Mouse (Mus musculus) spleen, embryonic (tissue): ENCODE data around the gene 1500009C09Rik.
"Not testable (repeated sequence)": the region's sequence is repeated elsewhere in the genome, so short reads cannot be mapped to it uniquely, and the experiment has no call there.

Experiments used
- CTCF ChIA-PET: fragments of 350-600 bp; sonication (Branson Sonifier 250); formaldehyde crosslinking; loops from one replicate; lab custom pipeline; 2022; lab: Charles Lee

Gene 1500009C09Rik

DNA sequence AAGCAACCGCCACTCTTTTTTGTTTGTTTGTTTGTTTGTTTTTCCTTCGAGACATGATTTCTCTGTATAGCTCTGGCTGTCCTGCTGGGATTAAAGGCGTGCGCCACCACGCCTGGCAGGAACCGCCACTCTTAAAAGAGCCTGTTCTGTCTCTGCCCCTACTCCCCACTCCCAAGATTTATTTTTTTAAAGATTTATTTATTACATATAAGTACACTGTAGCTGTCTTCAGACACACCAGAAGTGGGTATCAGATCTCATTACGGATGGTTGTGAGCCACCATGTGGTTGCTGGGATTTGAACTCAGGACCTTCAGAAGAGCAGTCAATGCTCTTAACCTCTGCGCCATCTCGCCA is 7.4 kb upstream of the 1500009C09Rik start:
- CTCF ChIA-PET, result not testable (repeated sequence)

DNA sequence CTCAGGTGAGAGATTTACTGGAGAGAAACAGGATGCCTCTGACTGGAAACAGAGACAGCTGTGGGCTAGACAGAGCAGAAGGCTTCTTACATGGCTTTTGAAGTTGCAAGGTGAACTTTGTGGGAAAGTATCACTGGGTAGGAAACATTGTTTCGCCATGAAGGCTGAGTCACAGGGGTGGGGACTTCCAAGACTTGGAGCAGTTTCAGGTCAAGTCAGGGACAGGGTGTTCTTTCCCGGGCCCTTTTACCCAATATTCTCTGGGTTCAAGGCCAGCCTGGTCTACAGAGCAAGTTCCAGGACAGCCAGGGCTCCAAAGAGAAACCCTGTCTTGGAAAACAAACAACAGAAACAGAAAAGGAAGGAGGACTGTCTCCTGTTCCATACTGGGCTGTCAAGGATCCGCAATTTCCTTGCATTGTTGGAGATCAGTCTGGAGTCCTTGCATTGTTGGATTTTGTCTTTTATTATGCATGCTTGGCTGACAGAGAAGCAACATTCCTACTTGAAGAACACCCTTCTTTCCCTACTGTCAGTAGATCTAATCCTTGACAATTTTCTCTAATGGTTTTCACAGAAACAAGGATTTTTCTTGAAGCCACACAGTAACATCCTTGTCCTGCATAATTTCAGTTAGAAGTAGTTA is 4.9 kb upstream of the 1500009C09Rik start:
- CTCF ChIA-PET, result no interaction called here

DNA sequence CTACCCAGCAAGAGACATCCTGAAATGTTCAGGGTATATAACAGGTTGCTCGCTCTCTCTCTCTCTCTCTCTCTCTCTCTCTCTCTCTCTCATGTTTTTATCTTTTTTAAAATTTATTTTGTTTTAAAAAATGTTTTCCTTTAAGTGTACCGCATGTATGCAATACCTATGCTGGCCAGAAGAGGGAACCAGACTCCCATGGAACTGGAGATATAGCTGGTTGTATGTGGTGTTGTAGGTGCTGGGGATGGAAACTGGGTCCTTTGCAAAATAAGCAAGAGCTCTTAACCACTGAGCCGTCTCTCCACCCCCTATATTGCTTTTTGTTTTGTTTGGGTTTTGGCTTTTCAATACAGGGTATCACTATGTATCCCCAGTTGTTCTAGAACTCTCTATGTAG is 618 bp upstream of the 1500009C09Rik start:
- CTCF ChIA-PET, result interaction anchor here (0.6 to 1.1 kb wide), 4 partner anchors 13 to 600 kb away, joined by 3 to 6 read pairs (median 3); no protein-coding TSS in a partner anchor

- CTCF ChIA-PET, result no interaction called here
Observed at GRCm38 (mm10) chr15:82255248-82255647, 3.1 kb downstream of the 1500009C09Rik start.

- CTCF ChIA-PET, result no interaction called here
Observed at GRCm38 (mm10) chr15:82255944-82256383, 3.8 kb downstream of the 1500009C09Rik start.

GRCm38 (mm10) chr15:82259510-82259909 is 7.3 kb downstream of the 1500009C09Rik start:
- CTCF ChIA-PET, result no interaction called here

GRCm38 (mm10) chr15:82266356-82266755 is 14.2 kb downstream of the 1500009C09Rik start:
- CTCF ChIA-PET, result no interaction called here

- CTCF ChIA-PET, result interaction anchor here (0.5 to 0.7 kb wide), 2 partner anchors 818 to 1162 kb away, joined by 3 to 4 read pairs; no protein-coding TSS in a partner anchor
Observed at GRCm38 (mm10) chr15:82268185-82268584, 16.0 kb downstream of the 1500009C09Rik start.

DNA sequence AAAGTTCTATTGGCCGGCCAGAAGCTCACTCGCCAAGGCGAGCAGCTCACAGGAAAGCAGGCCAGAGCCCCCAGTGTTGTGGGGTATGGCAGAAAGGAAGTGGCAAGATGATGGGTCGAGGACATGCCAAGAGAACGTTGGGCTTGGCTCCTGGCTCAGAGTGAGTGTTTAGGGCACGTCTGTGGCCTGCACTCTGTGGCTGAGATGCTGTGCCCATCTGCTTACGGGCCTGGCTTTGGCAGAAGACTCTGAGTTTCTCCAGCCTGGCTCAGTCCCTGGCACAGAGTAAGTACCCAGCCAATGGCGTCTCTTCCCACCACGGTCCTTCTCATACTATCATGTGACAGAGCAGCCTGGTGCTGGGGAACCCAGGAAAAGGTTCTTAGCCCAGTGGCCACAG is 16.6 kb downstream of the 1500009C09Rik start:
- CTCF ChIA-PET, result interaction anchor here (0.5 kb wide), 1 partner anchor 818 kb away, joined by 4 read pairs; no protein-coding TSS in a partner anchor

DNA sequence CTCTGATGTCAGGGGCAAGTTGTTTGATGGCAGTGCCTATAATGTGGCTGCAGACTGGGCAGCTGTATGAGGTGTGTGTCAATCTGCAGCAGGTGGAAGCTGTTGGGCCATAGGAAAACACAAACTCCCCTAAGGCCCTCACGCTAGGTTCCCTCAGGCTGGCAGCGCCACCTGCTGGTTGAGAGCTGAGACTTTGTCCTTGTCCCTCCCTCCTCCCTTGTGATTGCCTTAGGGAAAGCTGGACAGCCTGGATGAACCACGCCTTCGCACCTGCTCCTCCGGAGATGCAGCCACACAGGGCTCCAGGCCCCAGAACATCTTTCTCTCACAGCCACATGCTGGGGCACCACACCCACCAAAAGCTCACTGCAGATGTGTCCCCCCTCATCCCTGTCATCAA is 19.0 kb downstream of the 1500009C09Rik start:
- CTCF ChIA-PET, result no interaction called here

GRCm38 (mm10) chr15:82272295-82272694 is 20.1 kb downstream of the 1500009C09Rik start:
- CTCF ChIA-PET, result interaction anchor here (0.7 kb wide), 1 partner anchor 41 kb away, joined by 5 read pairs; no protein-coding TSS in a partner anchor

DNA sequence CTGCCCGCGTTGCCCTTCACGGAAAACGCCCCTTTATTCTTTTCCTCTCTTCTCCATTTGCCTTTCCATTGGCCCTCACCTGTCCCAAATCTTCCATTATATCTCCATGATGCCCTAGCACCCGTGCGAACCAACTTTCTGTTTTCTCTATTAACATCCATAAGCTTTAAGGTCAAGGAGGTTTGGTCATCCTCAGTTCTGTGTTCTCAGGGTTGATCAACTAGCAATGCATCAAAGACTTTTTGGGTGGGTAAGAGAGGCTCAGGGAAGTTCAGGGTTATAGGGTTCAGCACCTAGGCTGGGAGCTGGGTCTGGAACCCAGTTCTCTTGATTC is 22.4 kb downstream of the 1500009C09Rik start, which contains the start of gene Sept3:
Sept3 (plus strand) TSS at position 301 of the 334 bp plus-strand sequence.
- CTCF ChIA-PET, result no interaction called here

- CTCF ChIA-PET, result interaction anchor here (0.6 kb wide), 1 partner anchor 985 kb away, joined by 4 read pairs; no protein-coding TSS in a partner anchor
Observed at GRCm38 (mm10) chr15:82274927-82275901, 23.0 kb downstream of the 1500009C09Rik start.

- CTCF ChIA-PET, result no interaction called here
Observed at GRCm38 (mm10) chr15:82277591-82277990, 25.4 kb downstream of the 1500009C09Rik start.

- CTCF ChIA-PET, result no interaction called here
Observed at GRCm38 (mm10) chr15:82280638-82281037, 28.4 kb downstream of the 1500009C09Rik start.

DNA sequence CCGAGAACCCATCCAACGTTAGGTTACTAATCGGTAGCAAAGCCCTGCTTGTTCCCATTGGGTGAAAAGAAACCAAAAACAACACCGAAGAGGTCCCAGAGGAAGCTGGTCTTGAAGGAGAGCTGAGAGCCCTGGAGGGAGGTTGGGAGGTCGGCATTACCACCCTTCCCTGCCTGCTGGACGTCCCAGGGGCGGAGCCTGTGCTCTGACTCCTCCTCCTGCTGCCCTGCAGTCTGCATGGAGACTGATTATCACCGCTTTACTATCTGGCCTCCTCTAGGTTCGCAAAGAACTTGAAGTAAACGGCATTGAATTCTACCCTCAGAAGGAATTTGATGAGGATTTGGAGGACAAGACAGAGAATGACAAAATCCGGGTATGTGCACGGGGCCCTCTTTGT is 34.0 kb downstream of the 1500009C09Rik start:
- CTCF ChIA-PET, result no interaction called here

DNA sequence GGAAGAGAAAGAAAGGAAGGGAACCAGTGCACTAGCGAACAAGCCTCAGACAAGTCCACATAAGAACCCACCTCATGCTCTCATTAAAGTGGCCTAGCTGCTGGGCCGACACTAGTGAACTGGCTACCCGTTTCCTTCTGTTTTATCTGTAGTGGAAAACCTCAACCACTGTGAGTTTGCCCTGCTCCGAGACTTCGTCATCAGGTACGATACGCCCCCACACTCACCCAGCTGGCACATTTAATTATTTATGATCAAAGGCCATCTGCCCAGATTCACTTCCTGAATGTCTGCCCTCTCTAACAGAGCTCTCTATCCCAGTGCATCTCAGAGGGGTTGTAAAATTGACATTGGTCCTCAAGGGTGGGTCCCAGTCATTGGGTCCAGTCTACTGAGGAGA is 38.1 kb downstream of the 1500009C09Rik start:
- CTCF ChIA-PET, result no interaction called here

- CTCF ChIA-PET, result interaction anchor here (0.6 kb wide), 1 partner anchor 73 kb away, joined by 5 read pairs; no protein-coding TSS in a partner anchor
Observed at GRCm38 (mm10) chr15:82292851-82293250, 40.7 kb downstream of the 1500009C09Rik start.

DNA sequence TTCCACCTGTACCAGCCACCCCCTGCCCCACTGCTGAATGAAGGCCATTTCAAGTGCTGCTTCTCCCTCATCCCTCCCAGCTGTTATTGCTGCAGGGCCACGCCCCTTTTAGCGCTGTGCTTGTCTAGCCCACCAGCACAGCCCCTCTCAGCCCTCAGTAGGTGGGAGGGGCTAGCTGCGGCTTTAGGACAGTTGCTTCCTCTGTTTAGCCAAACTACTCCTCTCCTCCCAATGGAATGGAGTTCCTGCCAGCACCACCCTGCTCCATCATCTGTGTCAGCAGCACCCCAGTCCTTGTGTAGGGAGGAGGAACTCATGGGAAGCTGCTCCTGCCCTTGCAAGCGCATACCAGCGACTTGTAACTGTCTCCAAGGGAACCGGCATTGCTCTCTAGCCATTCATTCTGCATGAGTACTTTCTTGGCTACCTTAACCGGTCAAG is 41.1 kb downstream of the 1500009C09Rik start:
- CTCF ChIA-PET, result interaction anchor here (0.6 kb wide), 1 partner anchor 73 kb away, joined by 5 read pairs; no protein-coding TSS in a partner anchor

DNA sequence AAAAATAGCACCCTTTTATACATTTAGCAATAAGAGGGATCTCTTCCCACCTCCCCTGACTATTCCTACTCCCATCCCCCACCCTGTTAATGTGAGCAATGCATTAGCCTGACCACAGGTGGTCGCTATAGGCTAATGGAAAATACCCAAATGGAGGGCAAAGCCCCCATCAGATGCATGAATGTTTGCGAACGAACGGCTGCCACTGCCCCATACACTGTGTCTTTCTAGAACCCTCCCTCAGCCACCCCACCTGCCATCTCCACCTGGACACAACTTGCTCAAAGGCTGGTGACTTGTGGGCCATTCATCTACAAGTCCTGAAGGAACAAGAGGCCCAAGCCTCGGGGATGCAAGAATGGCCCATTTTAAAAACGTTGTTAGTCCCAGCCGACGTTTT is 41.9 kb downstream of the 1500009C09Rik start:
- CTCF ChIA-PET, result no interaction called here

DNA sequence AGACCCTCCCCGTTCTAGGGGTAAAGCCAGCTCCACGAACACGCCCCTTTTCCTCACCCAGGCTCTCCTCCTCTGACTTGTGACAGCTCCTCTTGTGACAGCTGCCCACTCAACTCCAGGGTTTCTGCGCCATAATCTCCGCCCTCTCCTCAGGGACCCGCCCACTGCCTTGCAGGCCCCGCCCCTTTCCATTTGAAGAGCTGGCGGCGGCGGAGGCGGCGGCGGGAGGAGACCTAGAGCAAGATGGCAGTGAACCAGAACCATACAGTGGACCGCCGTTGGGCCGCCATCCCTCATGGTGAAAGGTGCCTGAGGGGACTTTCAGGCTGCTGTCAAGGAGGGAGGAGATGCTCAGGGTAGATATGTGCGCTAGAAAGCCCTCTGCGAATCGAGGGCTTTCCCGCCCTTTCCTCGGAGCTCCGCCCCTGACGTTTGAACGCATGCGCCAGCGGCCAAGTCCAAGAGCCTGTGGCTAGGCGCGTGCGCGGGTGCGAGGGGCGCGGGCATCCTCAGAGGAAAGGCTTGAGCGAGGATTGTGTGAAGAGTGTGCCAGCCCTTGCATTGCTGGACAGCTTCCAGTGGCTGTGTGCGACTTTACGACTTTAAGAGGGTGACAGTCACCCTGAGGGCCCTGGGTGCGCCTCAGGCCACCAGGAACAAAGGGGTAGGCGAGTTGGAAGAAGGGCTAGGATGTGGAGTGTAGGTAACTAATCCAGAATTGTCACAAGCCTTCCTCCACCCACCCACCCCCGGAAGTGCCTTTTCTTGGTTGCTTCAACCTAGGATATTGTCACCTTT is 46.8 kb downstream of the 1500009C09Rik start, which contains the start of gene Wbp2nl:
Wbp2nl (plus strand) TSS at position 191 of the 798 bp plus-strand sequence.
- CTCF ChIA-PET, result no interaction called here
